Mouse (Mus musculus): ENCODE data around the gene Chrdl2. TPM values are rescaled to one million over a fixed set of nuclear protein-coding genes. Genes with fewer than 3 reads are reported as not detected.
"Not testable (repeated sequence)": the region's sequence is repeated elsewhere in the genome, so short reads cannot be mapped to it uniquely, and the experiment has no call there.

The Chrdl2 gene
- total RNA-seq, 2 experiments from 2014 or later = not detected

- no peak for ATAC-seq (replicated peaks; ENCODE audit: poor library complexity, severe bottlenecking)
Observed at GRCm38 (mm10) chr7:100033672-100034071, 27.7 kb downstream of the Chrdl2 start.

GRCm38 (mm10) chr7:100034815-100035463 lies 29.0 kb downstream of the Chrdl2 start:
- peak; percentile 81 for ATAC-seq (replicated peaks; ENCODE audit: poor library complexity, severe bottlenecking)

DNA sequence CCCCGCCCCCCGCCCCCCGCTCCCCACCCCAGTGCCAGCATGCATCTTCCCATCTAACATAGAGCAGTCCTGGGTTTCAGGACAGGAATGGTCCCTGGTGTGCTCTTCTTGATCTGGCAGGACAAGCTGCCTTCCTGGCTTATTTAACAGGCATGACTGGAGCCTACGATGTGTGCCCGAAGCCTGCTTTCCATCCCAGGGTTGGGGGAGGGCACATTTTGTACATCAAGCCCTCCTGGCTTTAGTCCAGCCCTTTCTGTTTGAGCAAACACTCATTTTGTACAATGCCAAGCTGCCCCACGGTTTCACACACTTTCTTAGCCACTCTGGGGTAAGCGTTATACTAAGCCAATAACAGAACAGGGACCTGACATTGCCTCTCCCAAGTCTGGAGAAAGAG lies 30.1 kb downstream of the Chrdl2 start:
- no peak for ATAC-seq (replicated peaks; ENCODE audit: poor library complexity, severe bottlenecking)

- no peak for ATAC-seq (replicated peaks; ENCODE audit: poor library complexity, severe bottlenecking)
Observed at GRCm38 (mm10) chr7:100036495-100036894, 30.5 kb downstream of the Chrdl2 start.

DNA sequence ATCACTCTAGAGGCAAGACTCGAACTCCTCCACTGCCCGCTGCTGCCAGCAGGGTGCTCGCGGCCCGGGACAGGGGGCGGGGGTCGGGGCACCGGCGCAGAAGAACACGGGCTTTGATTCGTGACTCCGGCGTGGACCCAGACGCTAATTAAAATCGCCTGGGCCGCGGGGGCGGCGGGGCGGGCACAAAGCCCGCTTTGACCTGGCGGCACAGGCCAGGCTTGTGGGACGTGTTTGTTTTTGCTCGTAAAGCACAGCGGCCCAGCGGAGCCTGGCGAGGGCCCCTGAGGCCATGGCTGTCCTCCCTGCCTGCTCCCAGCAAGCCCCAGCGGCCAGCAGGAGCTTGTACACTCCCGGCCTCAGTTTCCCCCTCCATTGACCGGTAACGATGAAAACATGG lies 36.1 kb downstream of the Chrdl2 start:
- ATAC-seq (replicated peaks; ENCODE audit: poor library complexity, severe bottlenecking) = no peak

DNA sequence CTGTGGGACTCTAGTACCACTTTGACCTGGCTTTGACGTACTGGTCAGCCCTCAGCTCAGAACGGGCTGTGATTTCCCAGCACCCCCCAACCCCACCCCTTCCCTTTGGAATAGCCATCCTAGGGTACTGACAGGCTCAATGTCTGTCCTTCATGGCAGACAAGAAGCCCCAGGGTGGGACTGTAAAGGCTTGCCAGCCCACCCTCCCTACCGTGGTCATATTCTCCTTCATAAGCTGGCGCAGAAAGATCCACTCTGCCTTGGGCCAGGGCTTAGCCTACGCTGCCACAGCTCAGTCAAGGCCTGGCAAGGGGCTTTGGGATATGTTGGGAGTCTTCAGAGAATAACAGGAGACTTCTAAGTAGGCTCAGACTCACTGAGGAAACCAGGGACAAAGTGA lies 37.1 kb downstream of the Chrdl2 start:
- no peak for ATAC-seq (replicated peaks; ENCODE audit: poor library complexity, severe bottlenecking)

- ATAC-seq (replicated peaks; ENCODE audit: poor library complexity, severe bottlenecking) = no peak
Observed at GRCm38 (mm10) chr7:100043605-100044031, 37.6 kb downstream of the Chrdl2 start.

DNA sequence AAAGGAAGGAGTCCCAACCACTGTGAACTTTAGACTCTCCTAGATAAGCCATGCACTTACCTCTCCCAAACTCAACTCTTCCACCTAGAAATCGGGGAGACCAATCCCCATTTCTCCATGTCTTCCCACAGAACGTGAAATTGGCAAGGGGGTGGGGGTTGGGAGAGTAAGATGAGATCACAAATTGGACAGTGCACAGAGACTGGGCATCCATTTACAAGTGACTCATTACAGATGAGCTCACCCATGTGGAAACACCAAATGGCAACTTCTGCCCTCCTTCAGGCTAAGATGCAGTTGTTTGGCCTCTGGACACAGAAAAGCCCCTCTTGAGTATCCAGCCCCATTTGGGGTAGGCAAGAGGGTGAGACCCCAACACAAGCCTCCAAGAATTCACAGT lies 40.5 kb downstream of the Chrdl2 start:
- ATAC-seq (replicated peaks; ENCODE audit: poor library complexity, severe bottlenecking) = no peak

DNA sequence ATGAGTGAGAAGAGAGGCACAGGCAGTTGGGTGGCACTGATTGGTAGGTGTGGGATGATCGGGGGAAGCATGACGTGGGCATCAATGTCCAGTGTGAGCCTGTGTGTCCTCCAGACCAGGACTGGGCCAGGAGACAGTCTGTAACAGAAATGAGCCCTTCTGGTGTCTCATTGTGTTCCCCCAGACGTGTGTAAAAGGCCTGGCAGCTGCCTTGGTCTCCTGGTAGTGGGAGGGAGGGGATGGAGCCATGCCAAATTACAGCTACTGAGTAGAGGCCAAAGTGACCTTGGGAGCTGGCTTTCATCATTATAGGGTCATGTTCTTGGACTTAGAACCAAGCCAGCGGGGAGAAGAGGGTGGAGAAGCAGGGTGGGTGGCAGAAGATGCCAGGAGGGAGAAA lies 45.9 kb downstream of the Chrdl2 start:
- ATAC-seq (replicated peaks; ENCODE audit: poor library complexity, severe bottlenecking) = no peak

- ATAC-seq (replicated peaks; ENCODE audit: poor library complexity, severe bottlenecking) = not testable (repeated sequence)
Observed at GRCm38 (mm10) chr7:100052991-100053390, 47.0 kb downstream of the Chrdl2 start.

GRCm38 (mm10) chr7:100073959-100074358 lies 68.0 kb downstream of the Chrdl2 start:
- ATAC-seq (replicated peaks; ENCODE audit: poor library complexity, severe bottlenecking) = no peak

DNA sequence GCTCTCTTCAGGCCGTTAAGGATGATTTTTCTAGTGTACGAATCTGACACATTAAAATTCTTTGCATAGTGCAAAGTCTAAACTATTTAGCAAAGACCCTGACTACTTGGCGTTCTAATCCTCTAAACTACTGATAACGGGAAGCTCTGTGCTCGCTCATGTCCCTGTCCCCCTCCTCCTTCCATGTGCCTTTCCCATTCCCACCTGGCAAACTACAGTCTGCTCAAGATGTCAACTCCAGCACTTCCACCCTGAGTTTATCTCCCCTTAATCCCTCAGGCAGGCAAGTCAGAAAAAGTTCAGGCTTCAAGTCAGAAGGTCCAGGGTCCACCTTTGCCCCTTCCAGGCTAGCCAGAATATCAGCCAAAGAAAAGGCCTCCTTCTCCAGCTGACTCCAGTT lies 70.3 kb downstream of the Chrdl2 start:
- ATAC-seq (replicated peaks; ENCODE audit: poor library complexity, severe bottlenecking) = no peak

DNA sequence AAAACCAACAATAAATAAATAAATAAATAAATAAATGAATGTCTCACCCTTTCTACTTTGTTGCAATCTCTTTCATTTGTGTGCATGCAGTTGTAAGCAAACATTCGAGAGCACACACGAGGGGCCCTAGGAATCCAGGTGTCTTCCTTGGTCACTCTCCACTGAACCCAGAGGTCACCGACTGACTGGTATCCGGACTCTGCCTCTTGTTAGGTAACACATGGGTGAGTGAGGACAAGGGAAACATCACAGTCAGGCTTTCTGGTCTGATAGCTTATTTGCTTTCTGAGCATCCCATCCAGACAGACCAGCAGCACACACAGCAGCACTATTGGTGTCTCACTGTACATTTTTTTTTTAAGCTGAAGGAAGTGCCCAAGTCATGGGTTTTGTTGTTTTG lies 71.1 kb downstream of the Chrdl2 start:
- ATAC-seq (replicated peaks; ENCODE audit: poor library complexity, severe bottlenecking) = no peak

DNA sequence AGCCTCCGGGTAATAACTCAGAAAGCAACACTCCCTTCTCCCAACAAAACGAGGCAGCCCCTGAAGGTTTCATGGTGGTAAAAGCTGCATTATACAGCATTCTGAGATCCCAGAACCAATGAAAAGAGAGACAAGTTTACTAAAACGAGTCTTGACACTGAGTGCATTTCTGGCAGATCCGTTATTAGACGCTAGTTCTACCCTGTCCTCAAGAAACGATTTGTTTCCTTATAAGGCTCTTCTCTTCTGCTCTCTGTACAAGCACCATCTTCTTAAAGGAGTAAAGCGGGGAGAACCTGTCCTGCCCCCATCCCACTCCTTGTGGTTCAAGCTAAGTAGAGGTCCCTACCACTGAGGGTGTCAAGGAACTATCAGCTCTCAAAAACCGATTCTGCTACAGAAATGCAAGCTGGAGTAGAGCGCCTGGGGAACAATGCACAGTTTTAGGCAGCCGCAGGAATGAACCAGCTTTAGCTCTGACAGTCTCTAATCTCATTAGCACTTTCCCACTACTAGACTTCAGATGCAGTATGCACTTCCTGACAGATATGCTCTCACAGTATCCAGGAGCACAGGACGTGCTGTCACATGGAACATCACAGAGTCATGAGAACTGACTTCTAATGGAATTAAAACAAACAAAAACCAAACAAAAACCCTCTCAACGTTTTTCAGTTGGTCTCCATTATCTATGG lies 74.3 kb downstream of the Chrdl2 start:
- ATAC-seq (replicated peaks; ENCODE audit: poor library complexity, severe bottlenecking) = no peak

- no peak for ATAC-seq (replicated peaks; ENCODE audit: poor library complexity, severe bottlenecking)
Observed at GRCm38 (mm10) chr7:100082836-100083235, 76.9 kb downstream of the Chrdl2 start.

DNA sequence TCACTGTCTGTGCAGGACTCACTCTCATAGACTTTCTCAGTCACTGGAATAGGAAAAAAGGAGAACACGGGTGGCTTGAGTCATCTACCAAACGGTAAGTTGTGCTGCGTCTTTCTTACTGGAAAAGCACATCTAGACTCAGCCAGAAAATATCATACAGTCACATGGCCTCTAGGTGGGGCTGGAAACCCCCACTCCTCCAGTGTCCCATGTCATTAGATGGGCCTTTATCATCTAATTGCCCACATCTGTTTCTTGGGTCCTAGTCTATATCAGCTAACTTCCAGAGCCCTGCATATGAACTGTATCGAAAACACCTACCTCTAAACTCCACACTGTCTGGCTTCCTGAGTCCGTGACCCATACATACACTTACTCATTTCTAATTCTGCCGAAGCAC lies 77.8 kb downstream of the Chrdl2 start:
- ATAC-seq (replicated peaks; ENCODE audit: poor library complexity, severe bottlenecking) = no peak

Other genes starting within 250 kb of the Chrdl2 start
- gene Olfr521, start 242.7 kb upstream of the Chrdl2 start, total RNA-seq (2014; fragmentation: Nextera tagmentation) = not detected in 2 replicates
- gene Olfr521, start 242.7 kb upstream of the Chrdl2 start, total RNA-seq (2017) = not detected in 2 replicates
- 1.7 and 4.6 TPM in 2 replicates for gene Neu3, start 177.8 kb upstream of the Chrdl2 start, total RNA-seq (2014; fragmentation: Nextera tagmentation)
- 0.82 and 1.3 TPM in 2 replicates for gene Neu3, start 177.8 kb upstream of the Chrdl2 start, total RNA-seq (2017)
- 1.3 TPM in 1 of 2 replicates, not detected in the other for gene Xrra1, start 147.1 kb upstream of the Chrdl2 start, total RNA-seq (2014; fragmentation: Nextera tagmentation)
- not detected in 2 replicates for gene Xrra1, start 147.1 kb upstream of the Chrdl2 start, total RNA-seq (2017)
- 253 and 308 TPM in 2 replicates for gene Spcs2, start 142.7 kb upstream of the Chrdl2 start, total RNA-seq (2014; fragmentation: Nextera tagmentation)
- 268 and 298 TPM in 2 replicates for gene Spcs2, start 142.7 kb upstream of the Chrdl2 start, total RNA-seq (2017)
- gene Rnf169, start 25.7 kb upstream of the Chrdl2 start, total RNA-seq (2014; fragmentation: Nextera tagmentation) = 15.2 and 18.9 TPM in 2 replicates
- 15.7 and 17.9 TPM in 2 replicates for gene Rnf169, start 25.7 kb upstream of the Chrdl2 start, total RNA-seq (2017)
- gene Pold3, start 115.4 kb downstream of the Chrdl2 start, total RNA-seq (2014; fragmentation: Nextera tagmentation) = 91.8 and 97.7 TPM in 2 replicates
- gene Pold3, start 115.4 kb downstream of the Chrdl2 start, total RNA-seq (2017) = 132 and 140 TPM in 2 replicates
- gene Lipt2, start 153.1 kb downstream of the Chrdl2 start, total RNA-seq (2014; fragmentation: Nextera tagmentation) = 4.2 and 7.2 TPM in 2 replicates
- gene Lipt2, start 153.1 kb downstream of the Chrdl2 start, total RNA-seq (2017) = 4.0 and 6.1 TPM in 2 replicates
- gene Kcne3, start 170.3 kb downstream of the Chrdl2 start, total RNA-seq (2014; fragmentation: Nextera tagmentation) = 0.88 and 2.8 TPM in 2 replicates
- 0.95 TPM in 1 of 2 replicates, not detected in the other for gene Kcne3, start 170.3 kb downstream of the Chrdl2 start, total RNA-seq (2017)
- gene Pgm2l1, start 221.2 kb downstream of the Chrdl2 start, total RNA-seq (2014; fragmentation: Nextera tagmentation) = 7.9 and 10.8 TPM in 2 replicates
- 6.7 and 8.4 TPM in 2 replicates for gene Pgm2l1, start 221.2 kb downstream of the Chrdl2 start, total RNA-seq (2017)